Mouse (Mus musculus) embryo, embryonic 9.5 days (tissue): ENCODE results near the gene Olfr456.
"Not testable (repeated sequence)": the region's sequence is repeated elsewhere in the genome, so short reads cannot be mapped to it uniquely, and the experiment has no call there.

Experiments used
- DNase-seq: peaks from one replicate; pipeline ENCODE4 v3.0.0-alpha.2; 2017; ENCODE audit errors: extremely low spot score

The Olfr456 gene

DNA sequence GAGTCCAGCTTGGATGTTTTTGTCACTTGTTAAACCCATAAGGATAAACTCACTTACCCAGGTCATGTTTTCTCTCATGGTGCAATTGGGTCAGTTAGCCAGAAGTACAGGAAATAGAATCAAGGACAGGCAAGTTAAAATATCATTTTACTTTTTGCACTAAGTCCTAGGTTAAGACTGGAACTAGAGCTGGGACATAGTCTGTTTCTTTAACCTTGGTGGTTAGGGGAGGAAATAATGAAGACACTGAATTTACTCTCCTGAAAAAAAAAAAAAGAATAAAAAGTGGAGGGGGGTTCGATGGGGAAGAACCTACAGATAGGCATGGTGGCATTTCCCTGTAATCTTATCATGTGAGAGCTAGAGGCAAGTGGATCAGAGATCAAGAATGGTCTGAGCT lies at the start of gene Olfr456:
TSS of gene Olfr456 (minus strand) at position 101 of the 400 bp plus-strand sequence.
- no peak for DNase-seq

DNA sequence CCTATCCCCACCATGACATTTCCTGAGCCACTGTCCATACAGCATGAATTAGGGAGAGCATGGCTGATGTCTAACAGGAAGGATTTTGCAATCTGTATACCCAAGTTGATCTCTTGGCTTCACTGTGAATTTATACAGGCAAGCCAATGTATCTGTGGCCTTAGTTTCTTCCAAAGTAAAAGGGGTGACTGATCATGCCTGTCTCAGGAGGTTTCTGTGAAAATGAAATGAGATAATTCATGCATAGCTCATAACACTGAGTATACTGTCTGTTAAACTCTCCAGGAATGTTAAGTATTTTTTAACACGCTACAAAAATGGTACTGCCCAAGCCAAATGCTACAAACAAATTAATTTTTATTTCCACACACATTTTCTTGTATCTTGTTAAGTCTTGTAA lies 26.4 kb upstream of the Olfr456 start:
- DNase-seq = no peak

DNA sequence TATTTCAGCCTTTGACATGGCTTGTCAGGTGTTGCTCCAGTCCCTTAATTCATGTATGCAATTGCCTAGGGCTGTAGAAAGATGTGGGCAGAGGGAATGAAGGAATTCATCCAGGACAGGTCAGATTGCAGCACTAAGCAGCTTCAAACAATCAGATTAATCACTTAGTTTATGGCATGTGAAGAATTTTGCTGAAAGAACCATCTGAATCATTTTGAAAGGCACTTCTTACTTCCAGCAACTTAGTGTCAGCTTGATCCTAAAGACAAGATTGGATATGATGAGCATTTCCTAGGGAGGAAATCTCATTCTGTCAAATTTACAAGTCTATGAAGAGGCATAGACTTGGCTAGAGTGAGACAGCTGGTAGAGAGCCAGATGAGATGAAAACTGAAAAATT lies 22.3 kb upstream of the Olfr456 start:
- DNase-seq = no peak

DNA sequence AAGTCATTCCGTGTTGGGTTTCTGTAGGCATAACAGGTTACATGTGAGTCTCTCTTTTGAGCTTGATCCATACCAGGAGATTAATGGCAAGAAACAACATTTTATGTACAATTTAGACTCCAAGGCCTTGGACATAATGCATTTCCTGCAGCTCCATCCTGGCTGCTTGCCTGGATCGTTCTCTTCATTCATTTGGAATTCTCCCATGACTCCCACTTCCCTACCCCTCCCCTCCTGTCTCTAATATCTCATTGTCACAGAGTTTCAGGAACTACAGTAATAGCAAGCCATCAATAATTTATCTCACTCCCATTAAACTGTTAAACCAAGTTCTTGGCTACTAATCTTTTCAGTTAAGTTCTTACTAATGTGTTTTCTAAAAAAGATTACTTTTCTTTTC lies 16.5 kb upstream of the Olfr456 start:
- no peak for DNase-seq

DNA sequence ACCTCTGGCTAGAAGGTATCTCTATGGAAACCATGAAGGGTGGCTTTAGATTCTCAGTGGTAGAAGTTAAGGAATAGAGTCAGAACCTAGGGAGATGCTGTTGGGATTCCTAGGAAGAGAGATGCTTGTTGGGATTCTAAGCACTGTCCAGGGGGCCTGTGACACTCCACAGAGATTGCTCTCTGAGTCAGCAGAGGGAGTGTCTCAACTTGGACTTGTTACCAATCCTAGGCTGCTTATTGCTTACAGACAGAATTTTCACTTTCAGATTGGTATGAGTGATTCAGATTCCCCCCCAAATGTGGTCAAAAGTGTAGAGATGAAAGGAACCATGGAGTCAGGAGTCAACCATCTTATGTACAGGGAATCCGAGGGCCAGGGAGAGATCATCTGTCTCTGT lies 2.7 kb upstream of the Olfr456 start:
- DNase-seq = no peak

DNA sequence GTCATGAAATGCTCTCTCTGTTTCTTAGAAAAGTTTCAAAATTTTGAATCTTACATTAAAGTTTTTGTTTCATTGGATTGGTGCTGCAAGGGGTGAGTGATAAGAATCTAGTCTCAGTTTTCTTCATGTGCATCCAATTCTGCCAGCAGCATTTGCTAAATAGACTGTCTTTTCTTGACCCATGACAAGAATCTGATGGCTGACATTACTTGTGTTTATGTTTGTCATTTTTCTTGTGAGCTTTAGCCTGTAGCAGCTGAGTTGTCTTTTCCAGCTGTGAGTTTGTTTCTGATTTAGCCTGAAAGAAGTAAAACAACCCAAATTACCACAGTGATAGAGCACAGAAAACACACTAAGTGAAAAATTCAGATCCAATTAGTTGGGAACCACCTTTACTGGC lies 2.4 kb downstream of the Olfr456 start:
- DNase-seq = no peak

DNA sequence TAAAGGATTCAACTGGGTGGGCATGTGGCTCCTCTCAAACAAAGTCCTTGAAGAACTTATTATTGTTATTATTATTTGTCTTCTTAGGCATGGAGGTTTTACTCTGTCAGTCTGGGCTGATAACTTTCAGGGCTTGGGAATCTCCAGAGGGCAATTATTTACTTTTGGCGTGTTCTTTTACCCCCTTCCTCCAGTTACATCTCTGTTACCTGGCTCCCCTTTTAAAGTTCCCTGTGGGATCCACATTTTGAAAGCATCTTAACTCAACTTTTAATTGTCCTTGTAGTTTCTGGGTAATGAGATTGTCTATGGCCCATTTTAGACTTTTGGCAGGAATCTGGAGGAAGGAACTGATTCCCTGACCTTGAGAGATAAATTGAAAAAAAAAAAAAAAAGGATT lies 10.8 kb downstream of the Olfr456 start, which contains the start of gene Olfr457:
TSS of gene Olfr457 (minus strand) at position 101 of the 400 bp plus-strand sequence.
- no peak for DNase-seq

DNA sequence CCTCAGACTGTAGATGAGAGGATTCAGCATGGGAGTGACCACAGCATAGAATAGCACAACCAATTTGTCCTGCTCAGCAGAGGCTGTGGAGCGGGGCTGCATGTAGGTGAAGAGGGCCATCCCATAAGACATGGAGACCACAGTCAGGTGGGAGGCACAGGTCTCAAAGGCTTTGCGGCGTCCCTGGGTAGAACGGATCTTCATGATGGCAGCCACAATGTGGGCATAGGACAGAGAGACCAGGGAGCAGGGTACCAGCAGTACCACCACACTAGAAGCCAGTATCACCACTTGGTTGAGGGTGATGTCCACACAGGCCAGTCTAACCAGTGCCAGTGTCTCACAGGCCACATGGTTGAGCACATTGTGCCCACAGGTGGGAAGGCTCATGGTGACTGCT lies 15.7 kb downstream of the Olfr456 start:
- not testable (repeated sequence) for DNase-seq

DNA sequence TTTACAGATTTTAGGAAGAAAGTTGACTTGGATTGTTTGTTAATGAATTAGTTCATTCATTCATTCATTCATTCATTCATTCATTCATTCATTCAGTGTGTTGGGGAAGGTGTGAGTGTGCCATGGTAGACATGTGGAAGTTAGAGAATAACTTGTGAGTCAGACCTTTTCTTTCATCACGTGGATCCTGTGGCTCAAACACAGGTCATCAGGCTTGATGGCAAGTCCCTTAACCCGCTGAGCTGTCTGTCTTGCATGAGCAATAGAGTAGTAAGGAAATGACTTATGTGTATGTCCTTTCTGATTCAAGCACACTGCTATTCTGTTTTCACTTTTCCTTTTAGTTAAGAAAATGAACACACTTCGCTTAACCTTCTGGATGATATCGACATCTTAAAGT lies 16.5 kb downstream of the Olfr456 start:
- DNase-seq = no peak

DNA sequence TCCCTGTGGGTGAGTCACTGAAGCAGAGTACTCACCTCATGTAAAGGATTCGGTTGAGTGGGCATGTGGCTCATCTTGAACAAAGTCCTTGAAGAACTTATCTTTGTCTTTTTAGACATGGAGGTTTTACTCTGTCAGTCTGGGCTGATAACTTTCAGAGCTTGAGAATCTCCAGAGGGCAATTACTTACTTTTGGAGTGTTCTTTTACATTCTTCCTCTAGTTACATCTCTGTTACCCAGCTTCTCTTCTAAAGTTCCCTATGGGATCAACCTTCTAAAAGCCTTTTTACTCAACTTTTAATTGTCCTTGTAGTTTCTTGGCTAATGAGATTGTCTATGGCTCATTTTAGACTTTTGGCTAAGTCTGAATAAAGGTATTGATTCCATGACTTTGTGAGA lies 21.9 kb downstream of the Olfr456 start, which contains the start of gene Olfr458:
TSS of gene Olfr458 (minus strand) at position 101 of the 400 bp plus-strand sequence.
- DNase-seq = no peak

DNA sequence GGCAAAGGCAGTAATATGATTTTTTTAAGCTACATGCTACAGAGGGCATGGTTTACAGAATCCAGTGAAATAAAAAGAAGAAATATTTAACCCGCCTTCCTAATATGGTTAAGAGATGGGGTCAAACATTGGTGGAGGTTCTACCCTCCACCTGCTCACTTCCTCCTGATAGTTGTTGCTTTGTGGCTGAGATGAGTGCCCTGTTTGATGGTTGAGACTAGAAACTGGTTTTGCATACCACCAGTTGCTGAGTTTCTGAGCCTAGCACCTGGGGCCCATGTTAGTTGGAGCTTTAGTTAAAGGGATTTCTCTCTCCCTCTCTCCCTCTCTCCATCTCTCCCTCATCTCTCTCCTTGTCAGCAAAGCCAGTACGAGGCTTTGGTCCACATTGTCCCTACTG lies 39.6 kb downstream of the Olfr456 start:
- no peak for DNase-seq

DNA sequence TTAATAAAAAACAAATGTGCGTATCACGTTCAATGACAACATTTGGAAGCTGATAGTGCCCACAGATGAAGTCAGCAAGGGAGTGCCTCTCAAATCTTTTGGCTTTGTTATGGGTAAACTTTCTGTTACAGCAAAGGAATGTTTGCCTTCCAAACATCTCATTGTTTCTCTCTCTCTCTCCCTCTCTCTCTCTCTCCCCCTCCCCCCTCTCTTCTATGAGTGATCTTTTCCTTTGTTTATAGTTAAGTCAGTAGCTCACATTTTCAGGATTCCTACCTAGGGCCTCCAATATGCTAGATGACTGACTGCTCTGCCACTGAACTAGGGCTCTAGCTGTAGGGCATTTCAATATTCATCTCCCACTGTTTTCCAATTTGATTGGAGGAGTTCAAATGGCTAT lies 42.5 kb downstream of the Olfr456 start:
- no peak for DNase-seq

DNA sequence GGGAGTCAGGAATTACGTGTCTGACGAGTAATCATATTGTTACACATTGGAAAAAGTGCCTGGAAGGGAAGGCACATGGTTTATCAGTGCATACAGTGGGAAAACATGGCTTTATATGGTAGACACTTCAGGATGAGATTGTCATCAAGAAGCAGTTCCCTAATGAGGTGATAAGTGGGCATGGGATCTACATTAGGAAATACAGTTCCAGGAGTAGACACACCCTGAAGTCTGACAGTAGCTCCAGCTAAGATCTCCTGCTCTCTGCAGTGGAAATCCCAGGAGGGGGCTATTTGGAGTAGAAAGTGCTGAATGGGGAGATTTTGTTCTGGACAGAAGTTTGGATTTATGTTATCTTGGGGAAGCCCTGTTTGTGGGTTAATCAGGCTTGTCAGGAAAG lies 45.6 kb downstream of the Olfr456 start:
- no peak for DNase-seq
